Mouse (Mus musculus): ENCODE results near the gene Gm17387. TPM values are rescaled to one million over a fixed set of nuclear protein-coding genes. Genes with fewer than 3 reads are reported as not detected.
A peak's percentile ranks its signal among the peaks of the same experiment; 100 is the strongest.

Gene Gm17387
- total RNA-seq, 1 experiment, result not detected

GRCm38 (mm10) chr7:141042539-141042938 is 13.6 kb downstream of the Gm17387 start:
- in situ Hi-C loops (cut with MboI; ENCODE audit: low sequenced_read_pairs in 2 of 2, unreplicated experiment in 2 of 2), result loop anchor here in 1 of 2 experiments (10.0 kb wide), 1 partner anchor 88 kb away; the partner anchor contains the start of genes Gm45717, Ifitm2 and Ifitm5
- no peak for TF ChIP-seq HCFC1 (IDR thresholded peaks at IDR 0.05; ENCODE audit: borderline replicate concordance, insufficient read depth, low read length)
- no peak for TF ChIP-seq ZC3H11A (IDR thresholded peaks at IDR 0.05; ENCODE audit: borderline replicate concordance, low read depth, low read length)
- TF ChIP-seq ZNF384 (IDR thresholded peaks at IDR 0.05; ENCODE audit: low read depth, low read length), result no peak
- TF ChIP-seq MAFK (IDR thresholded peaks at IDR 0.05; ENCODE audit: insufficient read depth, low read depth, low read length), result no peak
- TF ChIP-seq CHD2 (IDR thresholded peaks at IDR 0.05; ENCODE audit: low read depth, low read length), result no peak

GRCm38 (mm10) chr7:141046931-141047580 is 18.1 kb downstream of the Gm17387 start:
- Histone ChIP-seq H3K4me3 (ENCODE audit: insufficient read depth in 1 of 2, low read depth in 1 of 2, low read length in 2 of 2, poor library complexity in 1 of 2, severe bottlenecking in 1 of 2) (peak overlapping the region; percentile 13 to 25; a peak in 2 of 4 replicates), H3K27ac (ENCODE audit: insufficient read depth, low read depth, low read length, poor library complexity, severe bottlenecking) (peak overlapping the region; percentile 88)

More at GRCm38 (mm10) chr7:141042539-141042938, 13.6 kb downstream of the Gm17387 start:
- Histone ChIP-seq H3K9ac (ENCODE audit: insufficient read depth, low read depth, low read length, poor library complexity, severe bottlenecking) (no peak overlapping the region), H3K4me1 (ENCODE audit: control insufficient read depth in 2 of 2, insufficient read depth in 2 of 2, low read length in 2 of 2, poor library complexity in 1 of 2) (peaks cover 5 to 30% of the 10 kb centered on the region in 2 experiments; a peak in 3 of 4 replicates), H3K27ac (ENCODE audit: insufficient read depth, low read depth, low read length, poor library complexity, severe bottlenecking) (no peak overlapping the region), H3K4me3 (ENCODE audit: insufficient read depth in 1 of 2, low read depth in 1 of 2, low read length in 2 of 2, poor library complexity in 1 of 2, severe bottlenecking in 1 of 2) (no peak overlapping the region), H3K9me3 (ENCODE audit: control insufficient read depth, insufficient read depth, low read depth, low read length) (no peaks in the 10 kb centered on the region), H3K36me3 (ENCODE audit: control insufficient read depth, insufficient read depth, low read length, poor library complexity, severe bottlenecking) (no peaks in the 10 kb centered on the region)
- no peak for DNase-seq (ENCODE audit: low read depth, low spot score)

GRCm38 (mm10) chr7:141047581-141048225 is 18.8 kb downstream of the Gm17387 start:
- Histone ChIP-seq H3K9me3 (ENCODE audit: control insufficient read depth, insufficient read depth, low read depth, low read length) (no peaks in the 10 kb centered on the region), H3K27ac (ENCODE audit: insufficient read depth, low read depth, low read length, poor library complexity, severe bottlenecking) (peak overlapping the region; percentile 98), H3K4me3 (ENCODE audit: insufficient read depth in 1 of 2, low read depth in 1 of 2, low read length in 2 of 2, poor library complexity in 1 of 2, severe bottlenecking in 1 of 2) (peak overlapping the region; percentile 61 to 71), H3K4me1 (ENCODE audit: control insufficient read depth in 2 of 2, insufficient read depth in 2 of 2, low read length in 2 of 2, poor library complexity in 1 of 2) (peaks cover 7 to 27% of the 10 kb centered on the region in 2 experiments), H3K36me3 (ENCODE audit: control insufficient read depth, insufficient read depth, low read length, poor library complexity, severe bottlenecking) (no peaks in the 10 kb centered on the region), H3K9ac (ENCODE audit: insufficient read depth, low read depth, low read length, poor library complexity, severe bottlenecking) (peak overlapping the region; percentile 84)
- TF ChIP-seq MAFK (IDR thresholded peaks at IDR 0.05; ENCODE audit: insufficient read depth, low read depth, low read length) (no peak), CHD2 (IDR thresholded peaks at IDR 0.05; ENCODE audit: low read depth, low read length) (no peak), ZC3H11A (IDR thresholded peaks at IDR 0.05; ENCODE audit: borderline replicate concordance, low read depth, low read length) (no peak), HCFC1 (IDR thresholded peaks at IDR 0.05; ENCODE audit: borderline replicate concordance, insufficient read depth, low read length) (no peak), ZNF384 (IDR thresholded peaks at IDR 0.05; ENCODE audit: low read depth, low read length) (no peak)
- in situ Hi-C loops (cut with MboI; ENCODE audit: low sequenced_read_pairs in 2 of 2, unreplicated experiment in 2 of 2), result loop anchor here in 1 of 2 experiments (10.0 kb wide), 1 partner anchor 93 kb away; the partner anchor contains the start of genes Gm45717, Ifitm2 and Ifitm5
- DNase-seq (ENCODE audit: low read depth, low spot score), result no peak

More at GRCm38 (mm10) chr7:141046931-141047580, 18.1 kb downstream of the Gm17387 start:
- Histone ChIP-seq H3K36me3 (ENCODE audit: control insufficient read depth, insufficient read depth, low read length, poor library complexity, severe bottlenecking) (no peaks in the 10 kb centered on the region), H3K9ac (ENCODE audit: insufficient read depth, low read depth, low read length, poor library complexity, severe bottlenecking) (peak overlapping the region; percentile 49; the same call in 1 of the 2 replicates), H3K9me3 (ENCODE audit: control insufficient read depth, insufficient read depth, low read depth, low read length) (no peaks in the 10 kb centered on the region), H3K4me1 (ENCODE audit: control insufficient read depth in 2 of 2, insufficient read depth in 2 of 2, low read length in 2 of 2, poor library complexity in 1 of 2) (peaks cover 7 to 29% of the 10 kb centered on the region in 2 experiments)
- in situ Hi-C loops (cut with MboI; ENCODE audit: low sequenced_read_pairs in 2 of 2, unreplicated experiment in 2 of 2), result loop anchor here in 1 of 2 experiments (10.0 kb wide), 1 partner anchor 92 kb away; the partner anchor contains the start of genes Gm45717, Ifitm2 and Ifitm5
- no peak for TF ChIP-seq ZC3H11A (IDR thresholded peaks at IDR 0.05; ENCODE audit: borderline replicate concordance, low read depth, low read length)
- no peak for TF ChIP-seq HCFC1 (IDR thresholded peaks at IDR 0.05; ENCODE audit: borderline replicate concordance, insufficient read depth, low read length)
- TF ChIP-seq CHD2 (IDR thresholded peaks at IDR 0.05; ENCODE audit: low read depth, low read length), result no peak
- TF ChIP-seq MAFK (IDR thresholded peaks at IDR 0.05; ENCODE audit: insufficient read depth, low read depth, low read length), result no peak
- no peak for TF ChIP-seq ZNF384 (IDR thresholded peaks at IDR 0.05; ENCODE audit: low read depth, low read length)
- DNase-seq (ENCODE audit: low read depth, low spot score), result no peak

All from ES-E14 (cell line).